Mouse (Mus musculus): ENCODE measurements around the gene Tas2r108. TPM values are rescaled to one million over a fixed set of nuclear protein-coding genes. Genes with fewer than 3 reads are reported as not detected.

Gene Tas2r108
- polyA plus RNA-seq, 1 experiment from 2014 or later, result not detected

- H3K27me3 ChIP-seq (replicated peaks; ENCODE audit: control insufficient read depth, insufficient read depth, low read length), result no peaks in the 10 kb centered on the region
- peaks cover 54% of the 10 kb centered on the region for H3K36me3 ChIP-seq (ENCODE audit: control insufficient read depth, insufficient read depth)
- no peak overlapping the region for H3K27ac ChIP-seq (ENCODE audit: low read depth, low read length)
- H3K9ac ChIP-seq (ENCODE audit: low read depth, low read length), result no peak overlapping the region
- no peak overlapping the region for H3K4me2 ChIP-seq (replicated peaks; ENCODE audit: low read depth)
- H3K4me1 ChIP-seq (replicated peaks; ENCODE audit: control insufficient read depth, insufficient read depth, low read length), result no peaks in the 10 kb centered on the region; the same call in 1 of the 2 replicates
- H3K9me3 ChIP-seq (ENCODE audit: control insufficient read depth), result no peaks in the 10 kb centered on the region
- TF ChIP-seq CTCF (IDR thresholded peaks at IDR 0.05; ENCODE audit: low read depth), result no peak
- WGBS, result 86% methylated on average over 4 of the region's 4 CpGs
- ATAC-seq, result no peak
- no peak overlapping the region for H3K4me3 ChIP-seq (ENCODE audit: low read depth, low read length)
Measured at GRCm38 (mm10) chr6:40476132-40476531, 17.2 kb upstream of the Tas2r108 start.

- Histone ChIP-seq H3K4me3 (ENCODE audit: low read depth, low read length) (no peak overlapping the region), H3K27ac (ENCODE audit: low read depth, low read length) (no peak overlapping the region), H3K4me2 (replicated peaks; ENCODE audit: low read depth) (no peak overlapping the region), H3K4me1 (replicated peaks; ENCODE audit: control insufficient read depth, insufficient read depth, low read length) (no peaks in the 10 kb centered on the region), H3K9me3 (ENCODE audit: control insufficient read depth) (no peaks in the 10 kb centered on the region), H3K36me3 (ENCODE audit: control insufficient read depth, insufficient read depth) (peaks cover 70% of the 10 kb centered on the region), H3K27me3 (replicated peaks; ENCODE audit: control insufficient read depth, insufficient read depth, low read length) (no peaks in the 10 kb centered on the region), H3K9ac (ENCODE audit: low read depth, low read length) (no peak overlapping the region)
- ATAC-seq, result no peak
- WGBS, result 38% methylated on average over 1 of the region's 1 CpGs
- peak; percentile 56 for TF ChIP-seq CTCF (IDR thresholded peaks at IDR 0.05; ENCODE audit: low read depth)
Measured at GRCm38 (mm10) chr6:40479705-40480104, 13.6 kb upstream of the Tas2r108 start.

- no peaks in the 10 kb centered on the region for H3K27me3 ChIP-seq (replicated peaks; ENCODE audit: control insufficient read depth, insufficient read depth, low read length)
- H3K9me3 ChIP-seq (ENCODE audit: control insufficient read depth), result no peaks in the 10 kb centered on the region
- peaks cover 49% of the 10 kb centered on the region for H3K36me3 ChIP-seq (ENCODE audit: control insufficient read depth, insufficient read depth)
- no peak for ATAC-seq
- no peaks in the 10 kb centered on the region for H3K4me1 ChIP-seq (replicated peaks; ENCODE audit: control insufficient read depth, insufficient read depth, low read length)
- no peak overlapping the region for H3K27ac ChIP-seq (ENCODE audit: low read depth, low read length)
- H3K4me3 ChIP-seq (ENCODE audit: low read depth, low read length), result no peak overlapping the region
- TF ChIP-seq CTCF (IDR thresholded peaks at IDR 0.05; ENCODE audit: low read depth), result no peak
- H3K4me2 ChIP-seq (replicated peaks; ENCODE audit: low read depth), result no peak overlapping the region
- no peak overlapping the region for H3K9ac ChIP-seq (ENCODE audit: low read depth, low read length)
- WGBS, result 93% methylated on average over 5 of the region's 5 CpGs
Measured at GRCm38 (mm10) chr6:40482318-40482717, 11.0 kb upstream of the Tas2r108 start.

- no peak for ATAC-seq
- no peaks in the 10 kb centered on the region for H3K27me3 ChIP-seq (replicated peaks; ENCODE audit: control insufficient read depth, insufficient read depth, low read length)
- TF ChIP-seq CTCF (IDR thresholded peaks at IDR 0.05; ENCODE audit: low read depth), result no peak
- no peaks in the 10 kb centered on the region for H3K36me3 ChIP-seq (ENCODE audit: control insufficient read depth, insufficient read depth)
- no peak within 1 kb of the TSS for H3K4me2 ChIP-seq (replicated peaks; ENCODE audit: low read depth)
- H3K9ac ChIP-seq (ENCODE audit: low read depth, low read length), result no peak within 1 kb of the TSS
- H3K4me3 ChIP-seq (ENCODE audit: low read depth, low read length), result no peak within 1 kb of the TSS
- no peaks in the 10 kb centered on the region for H3K9me3 ChIP-seq (ENCODE audit: control insufficient read depth)
- H3K4me1 ChIP-seq (replicated peaks; ENCODE audit: control insufficient read depth, insufficient read depth, low read length), result no peaks in the 10 kb centered on the region
- H3K27ac ChIP-seq (ENCODE audit: low read depth, low read length), result no peak within 1 kb of the TSS
Measured at GRCm38 (mm10) chr6:40490933-40491332, 2.4 kb upstream of the Tas2r108 start, which contains the start of gene Tas2r137. Gene Tas2r137, plus strand, starts transcription at chr6:40491233.

- H3K9ac ChIP-seq (ENCODE audit: low read depth, low read length), result no peak within 1 kb of the TSS
- H3K27me3 ChIP-seq (replicated peaks; ENCODE audit: control insufficient read depth, insufficient read depth, low read length), result no peaks in the 10 kb centered on the region
- no peak within 1 kb of the TSS for H3K27ac ChIP-seq (ENCODE audit: low read depth, low read length)
- TF ChIP-seq CTCF (IDR thresholded peaks at IDR 0.05; ENCODE audit: low read depth), result no peak
- H3K4me1 ChIP-seq (replicated peaks; ENCODE audit: control insufficient read depth, insufficient read depth, low read length), result no peaks in the 10 kb centered on the region
- 90% methylated on average over 1 of the region's 1 CpGs for WGBS
- H3K9me3 ChIP-seq (ENCODE audit: control insufficient read depth), result no peaks in the 10 kb centered on the region
- H3K4me3 ChIP-seq (ENCODE audit: low read depth, low read length), result no peak within 1 kb of the TSS
- no peak for ATAC-seq
- H3K36me3 ChIP-seq (ENCODE audit: control insufficient read depth, insufficient read depth), result no peaks in the 10 kb centered on the region
- H3K4me2 ChIP-seq (replicated peaks; ENCODE audit: low read depth), result no peak within 1 kb of the TSS
Measured at GRCm38 (mm10) chr6:40519408-40519807, 26.1 kb downstream of the Tas2r108 start, which contains the start of gene Prss37. Gene Prss37, minus strand, starts transcription at chr6:40519508.

Other genes with a start within 250 kb of the Tas2r108 start
- gene Agk, start 168.4 kb upstream of the Tas2r108 start, polyA plus RNA-seq (2015; fragmentation: Nextera tagmentation; extraction: Ambion mirVana), result 10.0 and 10.9 TPM in 2 replicates
- 4.4 TPM in 2 replicates for gene E330009J07Rik, start 57.4 kb upstream of the Tas2r108 start, polyA plus RNA-seq (2015; fragmentation: Nextera tagmentation; extraction: Ambion mirVana)
- not detected in 2 replicates for gene Wee2, start 54.4 kb upstream of the Tas2r108 start, polyA plus RNA-seq (2015; fragmentation: Nextera tagmentation; extraction: Ambion mirVana)
- 82.8 and 89.1 TPM in 2 replicates for gene Ssbp1, start 22.2 kb upstream of the Tas2r108 start, polyA plus RNA-seq (2015; fragmentation: Nextera tagmentation; extraction: Ambion mirVana)
- not detected in 2 replicates for gene Tas2r137, start 2.3 kb upstream of the Tas2r108 start, polyA plus RNA-seq (2015; fragmentation: Nextera tagmentation; extraction: Ambion mirVana)
- not detected in 2 replicates for gene Prss37, start 26.0 kb downstream of the Tas2r108 start, polyA plus RNA-seq (2015; fragmentation: Nextera tagmentation; extraction: Ambion mirVana)
- gene Olfr461, start 61.5 kb downstream of the Tas2r108 start, polyA plus RNA-seq (2015; fragmentation: Nextera tagmentation; extraction: Ambion mirVana), result not detected in 2 replicates
- gene Olfr460, start 76.0 kb downstream of the Tas2r108 start, polyA plus RNA-seq (2015; fragmentation: Nextera tagmentation; extraction: Ambion mirVana), result not detected in 2 replicates
- gene Clec5a, start 92.3 kb downstream of the Tas2r108 start, polyA plus RNA-seq (2015; fragmentation: Nextera tagmentation; extraction: Ambion mirVana), result 0.77 and 1.1 TPM in 2 replicates
- gene Tas2r138, start 119.8 kb downstream of the Tas2r108 start, polyA plus RNA-seq (2015; fragmentation: Nextera tagmentation; extraction: Ambion mirVana), result not detected in 2 replicates
- gene Mgam, start 135.3 kb downstream of the Tas2r108 start, polyA plus RNA-seq (2015; fragmentation: Nextera tagmentation; extraction: Ambion mirVana), result 38.9 and 52.2 TPM in 2 replicates